Mouse (Mus musculus): ENCODE results near the gene Psg22. TPM values are rescaled to one million over a fixed set of nuclear protein-coding genes. Genes with fewer than 3 reads are reported as not detected.
"Not testable (repeated sequence)": the region's sequence is repeated elsewhere in the genome, so short reads cannot be mapped to it uniquely, and the experiment has no call there.

Psg22 gene
- polyA plus RNA-seq, 1 experiment, result not detected

DNA sequence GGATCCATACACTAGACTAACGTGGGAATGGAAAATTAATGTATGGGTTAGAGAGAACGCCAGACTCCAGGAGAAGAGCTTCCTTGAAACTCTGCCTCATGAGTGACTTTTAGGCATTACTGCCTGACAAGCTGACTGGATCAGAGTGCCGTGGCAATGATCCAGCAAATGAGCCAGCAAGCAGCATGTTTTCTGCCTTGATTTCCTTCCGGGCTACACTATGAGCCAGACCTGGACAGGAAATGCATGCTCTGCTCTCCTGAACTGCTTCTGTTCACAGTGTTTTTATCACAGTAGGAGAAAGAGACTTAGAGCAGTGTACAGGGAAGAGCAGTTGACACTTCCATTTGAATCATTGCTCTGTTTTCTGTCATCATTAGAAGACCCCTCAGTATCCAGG is 2.3 kb upstream of the Psg22 start:
- Histone ChIP-seq H3K4me3 (ENCODE audit: insufficient read depth, poor library complexity, severe bottlenecking) (no peak overlapping the region), H3ac (ENCODE audit: control insufficient read depth, insufficient read length, low read depth) (no peak overlapping the region), H3K79me2 (ENCODE audit: control insufficient read depth, insufficient read depth) (no peaks in the 10 kb centered on the region), H3K79me3 (ENCODE audit: low read depth) (no peaks in the 10 kb centered on the region), H3K36me3 (ENCODE audit: control insufficient read depth, insufficient read depth) (no peaks in the 10 kb centered on the region), H3K27me3 (ENCODE audit: control insufficient read depth, insufficient read depth, insufficient read length) (no peaks in the 10 kb centered on the region)
- TF ChIP-seq CTCF (IDR thresholded peaks at IDR 0.05; ENCODE audit: control insufficient read depth, insufficient read depth, insufficient read length) (no peak), MAX (IDR thresholded peaks at IDR 0.05) (no peak), CEBPB (IDR thresholded peaks at IDR 0.05; ENCODE audit: low read depth) (no peak), MYOG (IDR thresholded peaks at IDR 0.05; ENCODE audit: control insufficient read depth, extremely low read depth, insufficient read length) (no peak), USF1 (IDR thresholded peaks at IDR 0.05; ENCODE audit: low read depth) (no peak), MYOD1 (IDR thresholded peaks at IDR 0.05; ENCODE audit: control insufficient read depth, insufficient read length, low read depth) (no peak), FOSL1 (IDR thresholded peaks at IDR 0.05; ENCODE audit: insufficient read depth, low read length, poor library complexity, severe bottlenecking) (no peak)

DNA sequence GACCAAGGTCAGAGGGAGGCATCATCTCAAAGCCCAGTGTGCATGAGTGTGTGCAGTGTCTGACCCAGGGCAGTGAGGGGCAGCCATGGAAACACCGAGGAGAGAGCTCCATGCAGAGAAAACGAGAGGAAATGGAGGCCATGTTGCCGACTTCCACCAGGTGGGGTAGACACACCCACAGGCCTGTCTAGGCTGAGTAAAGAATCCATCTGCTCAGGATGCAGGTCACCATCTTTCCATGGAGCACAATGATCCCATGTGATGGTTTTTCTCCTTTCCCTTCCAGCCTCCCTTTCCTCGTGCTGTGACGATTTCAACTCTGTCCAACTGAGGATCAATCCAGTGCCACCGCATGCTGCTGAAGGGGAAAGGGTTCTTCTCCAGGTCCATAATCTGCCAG is 6.1 kb downstream of the Psg22 start:
- Histone ChIP-seq H3K79me3 (ENCODE audit: low read depth) (no peaks in the 10 kb centered on the region), H3K79me2 (ENCODE audit: control insufficient read depth, insufficient read depth) (no peaks in the 10 kb centered on the region), H3K27me3 (ENCODE audit: control insufficient read depth, insufficient read depth, insufficient read length) (no peaks in the 10 kb centered on the region), H3K36me3 (ENCODE audit: control insufficient read depth, insufficient read depth) (no peaks in the 10 kb centered on the region), H3K4me3 (ENCODE audit: insufficient read depth, poor library complexity, severe bottlenecking) (no peak overlapping the region), H3ac (ENCODE audit: control insufficient read depth, insufficient read length, low read depth) (no peak overlapping the region)
- TF ChIP-seq USF1 (IDR thresholded peaks at IDR 0.05; ENCODE audit: low read depth) (no peak), MAX (IDR thresholded peaks at IDR 0.05) (no peak), CTCF (IDR thresholded peaks at IDR 0.05; ENCODE audit: control insufficient read depth, insufficient read depth, insufficient read length) (no peak), MYOG (IDR thresholded peaks at IDR 0.05; ENCODE audit: control insufficient read depth, extremely low read depth, insufficient read length) (no peak), MYOD1 (IDR thresholded peaks at IDR 0.05; ENCODE audit: control insufficient read depth, insufficient read length, low read depth) (no peak), CEBPB (IDR thresholded peaks at IDR 0.05; ENCODE audit: low read depth) (no peak), FOSL1 (IDR thresholded peaks at IDR 0.05; ENCODE audit: insufficient read depth, low read length, poor library complexity, severe bottlenecking) (no peak)

DNA sequence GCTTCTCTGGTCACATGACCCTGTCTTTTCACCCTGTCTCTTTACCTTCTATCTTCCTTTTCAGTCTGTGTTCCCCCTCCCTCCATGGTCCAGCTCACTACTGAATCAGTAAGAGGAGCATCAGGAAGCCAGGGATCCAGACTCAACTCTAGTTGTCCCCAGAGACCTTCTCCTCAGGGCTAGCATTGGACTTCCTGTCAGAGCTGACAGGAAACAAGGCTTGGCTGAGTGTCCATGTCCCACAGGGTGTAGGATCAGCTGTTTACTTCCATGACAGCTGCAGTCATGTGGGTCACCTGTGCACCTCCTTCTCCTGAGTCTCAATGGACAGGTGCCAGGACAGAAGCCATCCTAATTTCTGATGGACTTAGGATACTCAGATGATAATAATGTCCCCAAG is 8.0 kb downstream of the Psg22 start:
- H3K4me3 ChIP-seq (ENCODE audit: insufficient read depth, poor library complexity, severe bottlenecking); H3K79me2 ChIP-seq (ENCODE audit: control insufficient read depth, insufficient read depth); H3K36me3 ChIP-seq (ENCODE audit: control insufficient read depth, insufficient read depth); H3ac ChIP-seq (ENCODE audit: control insufficient read depth, insufficient read length, low read depth); H3K27me3 ChIP-seq (ENCODE audit: control insufficient read depth, insufficient read depth, insufficient read length); H3K79me3 ChIP-seq (ENCODE audit: low read depth): not testable (repeated sequence)

GRCm38 (mm10) chr7:18728391-18728790 is 10.5 kb downstream of the Psg22 start:
- H3K79me3 ChIP-seq (ENCODE audit: low read depth), result no peaks in the 10 kb centered on the region
- TF ChIP-seq CTCF (IDR thresholded peaks at IDR 0.05; ENCODE audit: control insufficient read depth, insufficient read depth, insufficient read length) (no peak), MYOG (IDR thresholded peaks at IDR 0.05; ENCODE audit: control insufficient read depth, extremely low read depth, insufficient read length) (no peak), MYOD1 (IDR thresholded peaks at IDR 0.05; ENCODE audit: control insufficient read depth, insufficient read length, low read depth) (no peak), MAX (IDR thresholded peaks at IDR 0.05) (no peak), USF1 (IDR thresholded peaks at IDR 0.05; ENCODE audit: low read depth) (no peak), CEBPB (IDR thresholded peaks at IDR 0.05; ENCODE audit: low read depth) (no peak), FOSL1 (IDR thresholded peaks at IDR 0.05; ENCODE audit: insufficient read depth, low read length, poor library complexity, severe bottlenecking) (no peak)
- no peaks in the 10 kb centered on the region for H3K79me2 ChIP-seq (ENCODE audit: control insufficient read depth, insufficient read depth)
- H3K27me3 ChIP-seq (ENCODE audit: control insufficient read depth, insufficient read depth, insufficient read length), result no peaks in the 10 kb centered on the region
- no peak overlapping the region for H3K4me3 ChIP-seq (ENCODE audit: insufficient read depth, poor library complexity, severe bottlenecking)
- H3ac ChIP-seq (ENCODE audit: control insufficient read depth, insufficient read length, low read depth), result no peak overlapping the region
- no peaks in the 10 kb centered on the region for H3K36me3 ChIP-seq (ENCODE audit: control insufficient read depth, insufficient read depth)

DNA sequence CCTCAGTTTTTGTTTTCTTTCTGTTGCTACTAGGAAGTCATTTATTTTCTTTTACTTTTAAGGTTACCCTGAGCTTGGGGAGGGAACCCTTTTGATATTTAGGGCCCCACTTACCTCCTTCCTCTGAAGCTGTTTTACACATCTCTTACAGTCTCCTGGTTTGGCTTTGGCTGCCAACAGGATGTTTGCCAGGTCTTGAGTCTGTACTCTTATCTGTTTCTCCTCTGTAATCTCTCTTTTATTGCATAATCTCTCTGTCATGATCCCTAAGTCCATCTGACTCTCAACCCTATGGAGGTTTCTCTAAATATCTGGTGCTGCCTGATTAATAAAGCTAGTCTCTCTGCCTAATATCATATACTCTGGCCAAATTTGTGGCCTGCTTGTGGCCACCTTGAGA is 15.2 kb downstream of the Psg22 start:
- H3K79me3 ChIP-seq (ENCODE audit: low read depth), result no peaks in the 10 kb centered on the region
- TF ChIP-seq USF1 (IDR thresholded peaks at IDR 0.05; ENCODE audit: low read depth) (no peak), FOSL1 (IDR thresholded peaks at IDR 0.05; ENCODE audit: insufficient read depth, low read length, poor library complexity, severe bottlenecking) (no peak), CEBPB (IDR thresholded peaks at IDR 0.05; ENCODE audit: low read depth) (no peak), MYOG (IDR thresholded peaks at IDR 0.05; ENCODE audit: control insufficient read depth, extremely low read depth, insufficient read length) (no peak)
- H3K79me2 ChIP-seq (ENCODE audit: control insufficient read depth, insufficient read depth), result no peaks in the 10 kb centered on the region
- no peak overlapping the region for H3ac ChIP-seq (ENCODE audit: control insufficient read depth, insufficient read length, low read depth)
- no peaks in the 10 kb centered on the region for H3K36me3 ChIP-seq (ENCODE audit: control insufficient read depth, insufficient read depth)
- H3K27me3 ChIP-seq (ENCODE audit: control insufficient read depth, insufficient read depth, insufficient read length), result no peaks in the 10 kb centered on the region
- no peak overlapping the region for H3K4me3 ChIP-seq (ENCODE audit: insufficient read depth, poor library complexity, severe bottlenecking)

DNA sequence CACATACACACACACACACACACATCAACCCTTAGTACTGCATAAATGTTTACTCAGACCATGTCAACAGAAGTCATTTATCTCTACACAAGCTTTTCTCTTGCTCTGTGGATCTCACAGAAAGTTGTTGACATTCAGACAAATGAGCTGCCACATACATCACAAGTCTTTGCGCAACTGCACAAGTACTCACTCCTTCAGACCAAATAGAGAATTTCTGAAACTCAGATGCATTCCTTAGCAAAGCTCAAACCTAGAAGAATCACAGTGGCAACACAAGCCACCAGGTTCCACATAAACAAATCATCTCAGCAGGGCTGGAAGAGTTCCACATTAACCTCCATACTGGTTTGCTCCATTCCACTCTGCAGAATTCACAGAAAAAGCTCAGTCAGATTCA is 16.6 kb downstream of the Psg22 start:
- H3K4me3 ChIP-seq (ENCODE audit: insufficient read depth, poor library complexity, severe bottlenecking), result no peak overlapping the region
- H3K27me3 ChIP-seq (ENCODE audit: control insufficient read depth, insufficient read depth, insufficient read length), result no peaks in the 10 kb centered on the region
- H3ac ChIP-seq (ENCODE audit: control insufficient read depth, insufficient read length, low read depth), result no peak overlapping the region
- no peaks in the 10 kb centered on the region for H3K79me3 ChIP-seq (ENCODE audit: low read depth)
- no peaks in the 10 kb centered on the region for H3K36me3 ChIP-seq (ENCODE audit: control insufficient read depth, insufficient read depth)
- no peak for TF ChIP-seq MYOG (IDR thresholded peaks at IDR 0.05; ENCODE audit: control insufficient read depth, extremely low read depth, insufficient read length)
- TF ChIP-seq MAX (IDR thresholded peaks at IDR 0.05), result no peak
- no peak for TF ChIP-seq MYOD1 (IDR thresholded peaks at IDR 0.05; ENCODE audit: control insufficient read depth, insufficient read length, low read depth)
- TF ChIP-seq CTCF (IDR thresholded peaks at IDR 0.05; ENCODE audit: control insufficient read depth, insufficient read depth, insufficient read length), result no peak
- no peak for TF ChIP-seq CEBPB (IDR thresholded peaks at IDR 0.05; ENCODE audit: low read depth)
- TF ChIP-seq FOSL1 (IDR thresholded peaks at IDR 0.05; ENCODE audit: insufficient read depth, low read length, poor library complexity, severe bottlenecking), result no peak
- TF ChIP-seq USF1 (IDR thresholded peaks at IDR 0.05; ENCODE audit: low read depth), result no peak
- H3K79me2 ChIP-seq (ENCODE audit: control insufficient read depth, insufficient read depth), result no peaks in the 10 kb centered on the region

Measured in C2C12 (cell line).